Mouse (Mus musculus) G1E (cell line): ENCODE results near the gene Lyrm9.

ENCODE experiments used
- CTCF ChIP-seq: IDR thresholded peaks from 2 replicates; pipeline ENCODE4 v1.5.1; 2012; ENCODE audit warnings: low read depth, low read length, inconsistent platforms, mixed read lengths
- GATA1 ChIP-seq: IDR thresholded peaks from 2 replicates; pipeline ENCODE4 v1.6.1; 2012; ENCODE audit warnings: borderline replicate concordance, low read length, inconsistent platforms, mixed read lengths
- GATA2 ChIP-seq: IDR thresholded peaks from 2 replicates; pipeline ENCODE4 v1.6.1; 2012; ENCODE audit warnings: low read depth, low read length, inconsistent platforms, borderline replicate concordance
- POLR2AphosphoS5 ChIP-seq: IDR thresholded peaks from 2 replicates; pipeline ENCODE4 v1.6.1; 2012; ENCODE audit warnings: low read depth, low read length, inconsistent platforms; ENCODE audit not compliant: insufficient replicate concordance
- TAL1 ChIP-seq: conservative IDR thresholded peaks from 2 replicates; pipeline ENCODE4 v1.6.1; 2012; ENCODE audit warnings: low read depth, low read length, inconsistent platforms, mixed read lengths

- TF ChIP-seq CTCF (no peak), TAL1 (no peak), GATA1 (no peak), POLR2AphosphoS5 (no peak), GATA2 (no peak)
Observed at GRCm38 (mm10) chr11:78777851-78778680, 48.3 kb upstream of the Lyrm9 start.
